Mouse (Mus musculus) forebrain, embryonic 10.5 days (tissue): ENCODE measurements around the gene Atmin. TPM values are rescaled to one million over a fixed set of nuclear protein-coding genes. Genes with fewer than 3 reads are reported as not detected.

Experiments
- DNase-seq: peaks from one replicate; pipeline ENCODE4 v3.0.0-alpha.2; 2017; ENCODE audit warnings: low spot score; ENCODE audit errors: extremely low spot score
- H3K27ac ChIP-seq: fragments of 300-500 bp; sonication (generic); 2 replicates; pipeline ENCODE4 v1.5.1; 2016; ENCODE audit warnings: mild to moderate bottlenecking
- H3K27me3 ChIP-seq: fragments of 300-500 bp; sonication (generic); 2 replicates; pipeline ENCODE4 v1.6.1; 2016; ENCODE audit warnings: mild to moderate bottlenecking; ENCODE audit not compliant: poor library complexity, severe bottlenecking
- H3K36me3 ChIP-seq: fragments of 300-500 bp; sonication (generic); replicated peaks from 2 replicates; pipeline ENCODE4 v1.6.1; 2016; ENCODE audit warnings: mild to moderate bottlenecking, moderate library complexity
- H3K4me1 ChIP-seq: fragments of 300-500 bp; sonication (generic); 2 replicates; pipeline ENCODE4 v1.6.1; 2016
- H3K4me3 ChIP-seq: fragments of 300-500 bp; sonication (generic); 2 replicates; pipeline ENCODE4 v1.5.1; 2016; ENCODE audit warnings: mild to moderate bottlenecking, moderate library complexity
- H3K9me3 ChIP-seq: fragments of 300-500 bp; sonication (generic); 2 replicates; pipeline ENCODE4 v1.6.1; 2016; ENCODE audit warnings: mild to moderate bottlenecking, moderate library complexity
- WGBS: fragments of 180-500 bp; shearing (Covaris S2); methylation state at CpG from one replicate; pipeline ENCODE4 v1.1.7; 2016; 5-methylcytosine and 5-hydroxymethylcytosine counted together
- polyA plus RNA-seq: library from polyadenylated mRNA; unstranded; fragments of >200 nt; fragmentation: Nextera tagmentation; extraction: Ambion mirVana; gene quantifications from 2 replicates; pipeline ENCODE4 v1.2.1, GENCODE M21; 2016

Atmin gene
- polyA plus RNA-seq = 14.4 and 14.6 TPM in 2 replicates

DNA sequence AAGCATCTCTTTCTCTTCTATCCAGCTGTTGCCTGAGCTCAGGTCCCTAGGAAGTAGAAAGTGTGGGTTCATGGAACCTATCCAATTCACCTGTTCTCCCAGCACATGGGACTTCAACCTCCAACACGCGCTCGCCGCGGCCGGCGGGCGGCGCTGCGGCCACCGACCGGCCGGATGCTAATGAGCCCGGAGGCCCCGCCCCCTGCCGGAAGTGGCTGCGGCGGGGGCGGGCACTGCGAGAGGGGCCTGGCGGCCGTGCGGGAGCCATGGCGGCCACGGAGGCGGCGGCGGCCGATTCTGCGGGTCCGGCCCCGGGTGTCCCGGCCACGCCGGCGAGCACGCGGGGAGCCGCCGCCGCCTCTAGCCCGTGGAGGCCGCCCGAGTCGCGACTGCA lies at the start of gene Atmin:
Gene Atmin, plus strand, starts transcription at position 233 of the 394 bp plus-strand sequence.
- 0% methylated on average over 33 of the region's 46 CpGs for WGBS
- Histone ChIP-seq H3K9me3 (no peaks in the 10 kb centered on the region), H3K4me1 (peaks cover 32% of the 10 kb centered on the region), H3K36me3 (peaks cover 38% of the 10 kb centered on the region), H3K4me3 (peak within 1 kb of the TSS; percentile 95), H3K27ac (peak within 1 kb of the TSS; percentile 88), H3K27me3 (no peaks in the 10 kb centered on the region)
- DNase-seq = peak; percentile 80

DNA sequence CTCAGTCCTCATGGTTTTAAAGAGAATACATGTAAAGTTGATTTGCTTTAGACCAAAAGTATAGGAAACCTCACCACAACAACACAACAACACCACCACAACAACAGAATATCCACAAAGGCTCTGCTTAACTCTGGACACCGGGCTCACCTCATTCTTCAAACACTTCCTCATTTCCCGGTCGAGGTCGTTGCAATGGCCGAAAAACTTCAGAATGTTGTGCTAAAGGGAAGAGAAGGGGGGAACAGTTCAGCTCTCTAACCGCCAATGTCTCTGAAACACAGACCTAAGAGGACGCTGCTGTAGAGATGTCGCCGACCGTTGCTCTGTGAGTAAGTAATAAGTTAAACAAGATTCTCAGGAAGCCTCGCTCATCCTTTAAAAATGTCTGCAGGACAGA lies 49.3 kb upstream of the Atmin start:
- 95% methylated on average over 11 of the region's 11 CpGs for WGBS
- Histone ChIP-seq H3K4me1 (no peaks in the 10 kb centered on the region), H3K4me3 (no peak overlapping the region), H3K27ac (no peak overlapping the region), H3K27me3 (no peaks in the 10 kb centered on the region), H3K9me3 (peaks cover 8% of the 10 kb centered on the region; the same call in 1 of the 2 replicates), H3K36me3 (peaks cover 39% of the 10 kb centered on the region)
- DNase-seq = no peak

DNA sequence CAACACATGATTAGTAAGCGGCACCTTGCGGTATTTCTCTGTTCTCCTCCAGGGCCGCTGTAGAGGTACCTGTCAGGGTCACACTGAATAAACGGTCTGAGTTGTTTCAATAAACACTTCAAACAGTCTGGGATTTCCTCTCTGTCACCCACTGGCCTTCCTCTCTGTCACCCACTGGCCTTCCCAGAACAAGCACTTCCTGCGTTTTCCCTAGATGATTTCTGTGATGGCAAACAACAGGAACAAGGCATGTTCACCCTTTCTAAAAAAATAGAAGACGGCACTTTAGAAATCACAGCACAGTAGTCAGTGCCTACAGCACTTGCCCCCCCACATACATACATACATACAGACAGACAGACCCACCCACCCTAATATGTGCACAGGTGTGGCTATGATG lies 47.7 kb upstream of the Atmin start:
- Histone ChIP-seq H3K9me3 (peaks cover 8% of the 10 kb centered on the region; the same call in 1 of the 2 replicates), H3K36me3 (peaks cover 27% of the 10 kb centered on the region), H3K4me3 (no peak overlapping the region), H3K27me3 (no peaks in the 10 kb centered on the region), H3K27ac (no peak overlapping the region), H3K4me1 (no peaks in the 10 kb centered on the region)
- DNase-seq = no peak
- WGBS = 95% methylated on average over 6 of the region's 6 CpGs

DNA sequence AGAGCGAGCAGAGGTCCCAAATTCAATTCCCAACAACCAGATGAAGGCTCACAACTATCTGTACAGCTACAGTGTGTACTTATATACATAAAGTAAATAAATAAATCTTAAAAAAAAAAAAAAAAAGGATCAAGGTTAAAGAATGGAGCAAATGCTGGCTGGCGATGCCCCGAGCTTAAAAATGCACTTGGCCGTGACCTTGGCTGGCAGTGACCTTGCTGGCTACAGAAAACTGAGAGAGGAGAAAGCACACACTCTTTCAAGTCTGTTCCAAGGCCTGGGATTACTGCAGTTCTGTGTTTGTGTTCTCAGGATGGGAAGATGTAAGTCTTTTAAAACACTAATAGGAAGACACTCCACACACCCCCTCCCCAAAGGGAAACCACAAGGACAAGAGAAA lies 38.5 kb upstream of the Atmin start:
- DNase-seq = no peak
- no peaks in the 10 kb centered on the region for H3K27me3 ChIP-seq
- peaks cover 54% of the 10 kb centered on the region for H3K36me3 ChIP-seq
- H3K9me3 ChIP-seq = peaks cover 10% of the 10 kb centered on the region; the same call in 1 of the 2 replicates
- no peak overlapping the region for H3K27ac ChIP-seq
- H3K4me1 ChIP-seq = no peaks in the 10 kb centered on the region
- WGBS = 96% methylated on average over 4 of the region's 4 CpGs
- H3K4me3 ChIP-seq = no peak overlapping the region

DNA sequence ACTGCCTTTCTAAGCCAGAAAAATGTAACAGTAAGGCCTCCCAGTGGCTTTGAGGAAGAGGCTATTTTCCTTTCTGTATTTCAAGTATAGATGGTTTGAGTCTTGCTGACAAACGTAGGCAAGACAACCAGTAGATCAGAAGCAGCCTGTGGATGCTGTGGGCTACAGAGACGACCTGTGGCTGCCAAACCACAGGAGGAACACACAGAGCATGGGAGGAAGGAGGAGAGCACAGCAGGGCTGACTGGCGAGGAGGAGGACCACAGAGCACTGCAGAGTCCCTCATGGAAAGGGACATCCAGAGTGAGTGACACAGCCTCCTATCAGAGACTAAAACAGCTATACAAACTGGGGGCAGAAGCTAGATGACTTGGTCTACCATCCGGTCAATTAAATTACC lies 37.9 kb upstream of the Atmin start:
- H3K27ac ChIP-seq = no peak overlapping the region
- H3K4me1 ChIP-seq = no peaks in the 10 kb centered on the region
- DNase-seq = no peak
- H3K9me3 ChIP-seq = peaks cover 10% of the 10 kb centered on the region; the same call in 1 of the 2 replicates
- H3K27me3 ChIP-seq = no peaks in the 10 kb centered on the region
- peaks cover 59% of the 10 kb centered on the region for H3K36me3 ChIP-seq
- 85% methylated on average over 4 of the region's 4 CpGs for WGBS
- H3K4me3 ChIP-seq = no peak overlapping the region

DNA sequence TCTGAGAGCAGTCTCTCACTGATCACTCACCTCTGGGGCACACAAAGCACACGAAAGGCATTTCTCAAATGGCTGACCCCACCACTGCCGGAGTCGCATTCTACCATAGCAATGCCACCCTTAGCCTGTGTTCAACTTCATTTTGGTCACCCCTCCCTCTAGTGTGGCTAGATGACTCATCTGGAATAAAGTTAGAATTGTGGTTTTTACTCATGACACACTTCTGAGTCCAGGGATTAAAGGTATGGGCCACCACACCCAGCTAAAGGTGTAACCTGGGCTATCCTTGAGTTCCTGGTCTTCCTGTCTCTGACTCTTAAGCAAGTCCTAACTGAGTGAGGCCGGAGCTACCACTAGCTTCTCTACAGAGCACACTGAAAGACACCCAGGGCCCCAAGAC lies 37.4 kb upstream of the Atmin start:
- Histone ChIP-seq H3K27ac (no peak overlapping the region), H3K4me1 (no peaks in the 10 kb centered on the region), H3K36me3 (peaks cover 65% of the 10 kb centered on the region), H3K9me3 (peaks cover 10% of the 10 kb centered on the region; the same call in 1 of the 2 replicates), H3K4me3 (no peak overlapping the region), H3K27me3 (no peaks in the 10 kb centered on the region)
- DNase-seq = no peak
- WGBS = 89% methylated on average over 4 of the region's 4 CpGs

DNA sequence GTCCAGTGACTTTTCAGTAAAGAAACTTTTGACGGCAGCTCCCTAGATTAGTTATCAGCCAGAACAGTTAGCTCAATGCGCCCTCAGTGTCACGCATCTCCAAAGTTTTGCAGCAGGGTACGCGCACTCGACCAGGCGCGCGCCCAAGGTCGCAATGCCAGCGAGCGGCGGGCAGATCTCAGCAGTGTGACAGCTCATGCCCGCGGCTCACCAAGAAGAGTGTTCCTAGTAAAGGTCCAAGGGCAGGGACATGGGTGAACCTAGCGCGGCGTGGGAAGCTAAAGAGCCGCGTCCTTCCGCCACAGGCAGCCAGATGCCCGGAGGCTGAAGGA lies 22.2 kb upstream of the Atmin start:
- H3K4me1 ChIP-seq = peaks cover 23% of the 10 kb centered on the region
- no peak for DNase-seq
- WGBS = under 1% methylated on average over 22 of the region's 22 CpGs
- H3K9me3 ChIP-seq = no peaks in the 10 kb centered on the region
- H3K27me3 ChIP-seq = no peaks in the 10 kb centered on the region
- peak overlapping the region; percentile 64 for H3K4me3 ChIP-seq
- H3K27ac ChIP-seq = peak overlapping the region; percentile 95
- peaks cover 35% of the 10 kb centered on the region for H3K36me3 ChIP-seq

DNA sequence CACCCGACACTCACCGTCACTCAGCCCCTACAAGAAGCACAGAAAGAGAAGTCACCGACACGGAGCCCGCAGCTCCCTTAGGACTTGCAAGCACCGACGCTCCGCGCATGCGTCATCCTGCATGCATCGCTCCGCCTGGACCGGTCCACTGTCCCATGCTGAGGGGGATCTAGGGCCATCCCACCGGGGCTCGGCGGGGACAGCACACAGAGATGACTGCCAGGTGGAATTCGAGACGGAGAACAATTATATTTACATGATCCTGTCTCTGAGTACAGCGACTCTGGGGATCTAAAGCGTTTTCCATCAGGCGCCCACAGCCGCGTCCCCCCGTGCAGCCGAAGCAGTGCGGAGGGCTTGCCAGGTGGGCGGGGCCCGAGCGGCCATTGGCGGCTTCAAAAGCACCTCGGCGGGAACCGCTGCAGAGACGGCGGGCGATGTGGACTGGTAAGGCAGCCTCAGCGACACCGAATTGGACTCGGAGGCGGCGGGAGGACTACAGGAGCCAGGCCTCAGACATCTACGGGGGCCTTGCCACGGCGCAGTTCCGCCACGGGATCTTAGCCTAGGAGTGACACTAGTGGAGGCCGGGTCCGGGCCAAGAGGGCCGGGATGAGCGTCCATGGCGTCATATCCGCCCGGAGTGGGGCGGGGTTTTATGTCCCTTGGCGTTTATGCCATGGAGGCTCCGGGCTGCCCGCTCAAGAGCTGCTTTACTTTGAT lies 21.7 kb upstream of the Atmin start, which contains the start of the genes Cmc2 and Cenpn:
Gene Cmc2, minus strand, starts transcription at position 119 of the 723 bp plus-strand sequence.
Gene Cenpn, plus strand, starts transcription at position 394 of the 723 bp plus-strand sequence.
- Histone ChIP-seq H3K36me3 (peaks cover 35% of the 10 kb centered on the region), H3K9me3 (no peaks in the 10 kb centered on the region), H3K4me3 (peak within 1 kb of the TSS; percentile 64), H3K27me3 (no peaks in the 10 kb centered on the region), H3K27ac (peak within 1 kb of the TSS; percentile 95), H3K4me1 (peaks cover 23% of the 10 kb centered on the region)
- WGBS = 0% methylated on average over 57 of the region's 57 CpGs
- DNase-seq = peak; percentile 92

DNA sequence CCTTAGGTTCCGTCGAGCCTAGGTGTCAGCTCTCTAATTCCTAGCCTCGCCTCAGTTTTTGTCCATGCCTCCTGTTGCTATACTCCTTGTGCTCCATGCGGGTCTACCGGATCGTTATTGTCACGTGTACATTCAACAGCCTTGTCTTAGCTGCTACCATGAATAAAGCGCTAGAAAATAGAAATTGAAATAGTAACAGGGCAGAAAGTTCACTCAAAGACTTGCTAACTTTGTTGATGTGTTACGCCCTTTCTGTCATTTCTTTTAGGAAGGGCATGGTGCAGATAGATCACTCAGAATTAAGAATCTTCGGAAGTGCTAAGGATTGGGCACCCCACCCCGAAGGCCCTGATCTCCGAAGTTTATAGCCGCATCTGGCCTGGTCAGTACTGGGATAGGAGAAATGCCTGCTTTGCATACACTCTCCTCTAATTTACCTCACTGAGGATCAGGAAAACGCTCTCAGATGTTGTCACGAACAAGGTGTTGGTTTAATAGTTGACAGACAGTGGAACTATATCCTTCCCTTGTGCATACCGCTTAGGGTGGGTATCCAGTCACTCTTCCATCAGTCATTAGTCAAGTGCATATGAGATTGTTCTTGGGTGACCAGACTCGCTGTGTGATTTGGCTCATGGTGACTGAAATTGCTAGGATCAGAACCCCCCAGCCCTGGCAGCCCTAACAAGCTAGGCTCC lies 21.0 kb upstream of the Atmin start:
- Histone ChIP-seq H3K4me1 (peaks cover 23% of the 10 kb centered on the region), H3K27ac (peak overlapping the region; percentile 95), H3K36me3 (peaks cover 37% of the 10 kb centered on the region), H3K4me3 (peak overlapping the region; percentile 64), H3K9me3 (no peaks in the 10 kb centered on the region), H3K27me3 (no peaks in the 10 kb centered on the region)
- DNase-seq = no peak
- 35% methylated on average over 17 of the region's 17 CpGs for WGBS

DNA sequence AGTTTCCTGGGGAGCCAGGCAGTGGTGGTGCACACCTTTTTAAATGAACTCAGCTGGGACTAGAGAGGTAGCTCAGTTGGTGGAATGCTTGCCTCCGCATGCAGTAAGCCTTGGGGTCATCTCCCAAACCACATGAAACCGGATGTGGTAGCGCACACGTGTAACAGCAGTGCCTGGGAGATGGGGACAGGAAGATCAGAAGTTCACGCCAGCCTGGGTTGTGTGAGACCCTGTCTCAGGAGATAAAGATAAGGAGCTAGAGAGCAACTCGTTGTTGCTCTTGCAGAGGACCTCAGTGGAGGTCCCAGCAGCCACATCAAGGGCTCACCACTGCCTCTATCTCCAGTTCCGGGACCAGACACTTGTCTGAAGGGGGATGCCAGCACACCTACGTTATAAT lies 19.7 kb upstream of the Atmin start:
- H3K9me3 ChIP-seq = no peaks in the 10 kb centered on the region
- no peak overlapping the region for H3K27ac ChIP-seq
- DNase-seq = no peak
- H3K27me3 ChIP-seq = no peaks in the 10 kb centered on the region
- H3K36me3 ChIP-seq = peaks cover 50% of the 10 kb centered on the region
- 95% methylated on average over 8 of the region's 8 CpGs for WGBS
- H3K4me1 ChIP-seq = peaks cover 23% of the 10 kb centered on the region
- no peak overlapping the region for H3K4me3 ChIP-seq

DNA sequence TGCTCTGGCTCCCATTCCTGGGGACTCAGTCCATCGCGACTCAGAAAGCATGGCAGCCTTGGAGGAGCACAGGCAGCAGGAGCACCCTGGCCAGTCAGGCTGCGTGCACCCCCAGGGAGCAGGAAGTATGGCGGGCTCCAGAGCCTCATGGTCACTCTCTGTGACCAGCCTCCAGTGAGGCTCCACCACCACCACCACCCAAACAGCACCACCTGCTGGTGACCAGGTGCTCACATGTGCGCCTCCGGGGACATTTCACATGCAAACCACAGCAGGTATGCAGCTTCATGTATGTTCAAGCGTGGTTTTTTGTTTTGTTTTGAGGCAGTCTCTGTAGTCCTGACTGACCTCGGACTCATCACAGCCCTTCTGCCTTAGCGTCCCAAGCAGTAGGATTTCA lies 15.3 kb upstream of the Atmin start:
- peak; percentile 38 for DNase-seq
- H3K9me3 ChIP-seq = no peaks in the 10 kb centered on the region
- no peaks in the 10 kb centered on the region for H3K27me3 ChIP-seq
- no peak overlapping the region for H3K27ac ChIP-seq
- H3K4me1 ChIP-seq = peaks cover under 1% of the 10 kb centered on the region; the same call in 1 of the 2 replicates
- H3K4me3 ChIP-seq = no peak overlapping the region
- H3K36me3 ChIP-seq = peaks cover 93% of the 10 kb centered on the region
- WGBS = 83% methylated on average over 9 of the region's 9 CpGs

DNA sequence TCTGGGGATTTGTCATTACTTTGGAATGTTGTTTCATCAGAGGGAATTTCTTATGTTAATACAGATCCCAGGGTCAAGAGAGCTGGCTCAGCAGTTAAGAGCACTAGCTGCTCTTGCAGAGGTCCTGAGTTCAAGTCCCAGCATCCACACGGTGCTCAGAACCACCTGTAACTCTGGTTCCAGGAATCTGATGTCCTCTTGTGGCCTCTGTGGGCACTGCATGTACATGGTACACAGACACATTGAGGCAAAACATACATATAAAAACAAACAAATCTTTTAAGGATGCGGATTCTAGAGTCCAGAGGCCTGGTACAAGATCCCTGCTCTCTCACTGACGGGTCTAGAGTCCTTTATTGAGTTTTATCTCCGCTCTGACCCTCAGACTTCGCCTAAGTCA lies 14.6 kb upstream of the Atmin start:
- Histone ChIP-seq H3K9me3 (no peaks in the 10 kb centered on the region), H3K4me3 (no peak overlapping the region), H3K27me3 (no peaks in the 10 kb centered on the region), H3K4me1 (no peaks in the 10 kb centered on the region), H3K36me3 (peaks cover 98% of the 10 kb centered on the region), H3K27ac (no peak overlapping the region)
- 92% methylated on average over 5 of the region's 5 CpGs for WGBS
- DNase-seq = no peak

DNA sequence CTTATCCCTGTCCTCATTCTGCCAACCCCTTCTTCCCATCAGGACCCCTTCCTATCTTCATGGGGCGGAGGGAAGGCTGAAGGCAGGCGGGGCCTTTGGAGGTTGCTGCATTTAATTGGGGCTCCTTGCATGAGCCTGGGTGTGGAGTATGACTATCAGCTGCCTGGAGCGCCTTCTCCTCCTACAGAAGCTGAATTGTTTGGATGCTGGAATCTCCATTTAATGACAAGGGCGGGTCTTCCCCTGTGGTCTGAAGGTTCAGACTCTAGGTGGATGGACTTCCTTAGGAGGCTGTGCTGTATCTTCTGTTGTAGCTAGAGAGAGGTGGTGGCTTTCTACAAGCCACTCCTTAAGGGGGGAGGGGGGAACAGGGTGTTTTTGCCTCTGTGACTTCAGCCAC lies 8.2 kb upstream of the Atmin start:
- 0 out of 2 replicates have a peak, but pooled peaks cover 4% of the 10 kb centered on the region for H3K4me1 ChIP-seq
- no peaks in the 10 kb centered on the region for H3K27me3 ChIP-seq
- no peak overlapping the region for H3K4me3 ChIP-seq
- 97% methylated on average over 4 of the region's 4 CpGs for WGBS
- DNase-seq = no peak
- peaks cover 94% of the 10 kb centered on the region for H3K36me3 ChIP-seq
- H3K9me3 ChIP-seq = no peaks in the 10 kb centered on the region
- H3K27ac ChIP-seq = no peak overlapping the region
